Comparison of ENCODE assay signal across 8 mouse cellular contexts in the genomic region with DNA sequence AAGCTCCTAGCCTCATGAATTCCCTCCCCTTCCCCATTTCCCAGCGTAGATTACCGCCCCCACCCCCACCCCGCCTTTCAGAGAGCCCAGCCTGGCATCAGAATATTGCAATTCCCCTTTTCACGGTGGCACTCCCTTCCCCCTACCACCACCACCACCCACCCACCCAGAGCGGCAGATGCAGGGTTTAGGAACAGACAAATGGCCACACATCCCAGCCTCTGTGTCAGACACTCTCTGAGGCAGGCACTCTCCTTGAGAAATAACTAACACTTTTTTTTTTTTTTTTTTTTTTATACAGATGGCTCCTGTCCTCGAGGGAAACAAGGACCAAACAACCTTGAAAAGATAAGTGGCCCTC. TPM values are rescaled to one million over a fixed set of nuclear protein-coding genes. Genes with fewer than 3 reads are reported as not detected.
DNase-seq lines count a peak whose midpoint lies in the region; ATAC-seq and TF ChIP-seq lines count a peak whose summit lies in the region.

No protein-coding gene starts in this region.

- no peak for TF ChIP-seq CTCF in layer of hippocampus, adult 2 months (conservative IDR thresholded peaks at IDR 0.05)

- peak overlapping the region; percentile 39 for H3K4me3 ChIP-seq in layer of hippocampus, adult 2 months
- H3K4me3 ChIP-seq in embryonic facial prominence, embryonic 12.5 days, result peak overlapping the region; percentile 42
- peak overlapping the region; percentile 54 for H3K4me3 ChIP-seq in intestine, embryonic 16.5 days (ENCODE audit: low read length)

- DNase-seq in layer of hippocampus, adult 2 months (ENCODE audit: low spot score in 2 of 2), result no peak
- no peak for DNase-seq in layer of hippocampus, adult 11-12 months (ENCODE audit: low spot score)
- peak; percentile 14 for DNase-seq in naive thymus-derived CD4-positive, alpha-beta T cell, adult 2 months (ENCODE audit: low read depth)
- DNase-seq in cerebellum, postnatal 25 days, result no peak
- no peak for DNase-seq in spleen, postnatal 14 days (ENCODE audit: low spot score in 2 of 2)
- DNase-seq in ovary, postnatal 10 days (ENCODE audit: low spot score), result no peak

- H3K27ac ChIP-seq in layer of hippocampus, adult 2 months, result no peak overlapping the region
- no peak overlapping the region for H3K27ac ChIP-seq in embryonic facial prominence, embryonic 12.5 days
- no peak overlapping the region for H3K27ac ChIP-seq in intestine, embryonic 16.5 days (ENCODE audit: low read length)

- 4% methylated on average over 6 of the region's 6 CpGs for WGBS in embryonic facial prominence, embryonic 12.5 days
- WGBS in intestine, embryonic 16.5 days, result 1% methylated on average over 6 of the region's 6 CpGs

- no peaks in the 10 kb centered on the region for H3K9me3 ChIP-seq in embryonic facial prominence, embryonic 12.5 days
- no peaks in the 10 kb centered on the region for H3K9me3 ChIP-seq in intestine, embryonic 16.5 days (ENCODE audit: control insufficient read depth, low read length)

- ATAC-seq in embryonic facial prominence, embryonic 12.5 days (ENCODE audit: insufficient number of reproducible peaks, insufficient read depth, low FRiP score, low TSS enrichment), result 0 out of 2 replicates have a peak, but pooled peaks have one; percentile 55
- peak; percentile 64 for ATAC-seq in intestine, embryonic 16.5 days

- H3K36me3 ChIP-seq in embryonic facial prominence, embryonic 12.5 days, result no peaks in the 10 kb centered on the region
- H3K36me3 ChIP-seq in intestine, embryonic 16.5 days (ENCODE audit: control insufficient read depth, insufficient read depth, low read length), result no peaks in the 10 kb centered on the region

- H3K4me2 ChIP-seq in embryonic facial prominence, embryonic 12.5 days (replicated peaks), result peak overlapping the region; percentile 61
- H3K4me2 ChIP-seq in intestine, embryonic 16.5 days (ENCODE audit: low read depth, low read length), result peak overlapping the region; percentile 72

- H3K9ac ChIP-seq in embryonic facial prominence, embryonic 12.5 days, result peak overlapping the region; percentile 49
- H3K9ac ChIP-seq in intestine, embryonic 16.5 days (ENCODE audit: low read depth, low read length), result peak overlapping the region; percentile 71

- no peaks in the 10 kb centered on the region for H3K4me1 ChIP-seq in embryonic facial prominence, embryonic 12.5 days
- H3K4me1 ChIP-seq in intestine, embryonic 16.5 days (ENCODE audit: control insufficient read depth, insufficient read depth, low read length), result no peaks in the 10 kb centered on the region

- H3K27me3 ChIP-seq in embryonic facial prominence, embryonic 12.5 days, result no peaks in the 10 kb centered on the region
- H3K27me3 ChIP-seq in intestine, embryonic 16.5 days (replicated peaks; ENCODE audit: control insufficient read depth, insufficient read depth, low read length), result no peaks in the 10 kb centered on the region

RNA-seq across cellular contexts. Expression of gene Gm8251, which starts 19.2 kb away (rescaled TPM):
- not detected for total RNA-seq in layer of hippocampus, adult 2 months (2021)
- 0.03 and 0.06 TPM in 2 replicates for polyA plus RNA-seq in embryonic facial prominence, embryonic 12.5 days (2016; fragmentation: Nextera tagmentation; extraction: Ambion mirVana)
- 0.06 TPM in 1 of 2 replicates, not detected in the other for polyA plus RNA-seq in intestine, embryonic 16.5 days (2015; fragmentation: Nextera tagmentation; extraction: Ambion mirVana)

RNA-seq across cellular contexts. Expression of gene Mettl21c, which starts 22.7 kb away (rescaled TPM):
- total RNA-seq in layer of hippocampus, adult 2 months (2021), result not detected
- polyA plus RNA-seq in embryonic facial prominence, embryonic 12.5 days (2016; fragmentation: Nextera tagmentation; extraction: Ambion mirVana), result 0.61 and 0.87 TPM in 2 replicates
- 0.33 and 0.49 TPM in 2 replicates for polyA plus RNA-seq in intestine, embryonic 16.5 days (2015; fragmentation: Nextera tagmentation; extraction: Ambion mirVana)

RNA-seq across cellular contexts. Expression of gene Tex30, which starts 59.7 kb away (rescaled TPM):
- 10 to 100 TPM in 1 of 2 experiments, 1 to 10 TPM in 1; 9.0 to 10.3 TPM for total RNA-seq in layer of hippocampus, adult 2 months (2021)
- 76.1 and 79.0 TPM in 2 replicates for polyA plus RNA-seq in embryonic facial prominence, embryonic 12.5 days (2016; fragmentation: Nextera tagmentation; extraction: Ambion mirVana)
- polyA plus RNA-seq in intestine, embryonic 16.5 days (2015; fragmentation: Nextera tagmentation; extraction: Ambion mirVana), result 58.4 and 71.5 TPM in 2 replicates
